Mouse (Mus musculus): Measurements from ENCODE around the gene Gtf2h5.

Gtf2h5 gene

GRCm38 (mm10) chr17:6115085-6115484 is 35.5 kb downstream of the Gtf2h5 start:
- DNase-seq, result no peak

- no peak for DNase-seq
Measured at GRCm38 (mm10) chr17:6117148-6117725, 37.7 kb downstream of the Gtf2h5 start.

GRCm38 (mm10) chr17:6117917-6118316 is 38.3 kb downstream of the Gtf2h5 start:
- no peak for DNase-seq

- no peak for DNase-seq
Measured at GRCm38 (mm10) chr17:6118861-6119260, 39.3 kb downstream of the Gtf2h5 start.

- DNase-seq, result no peak
Measured at GRCm38 (mm10) chr17:6123776-6124175, 44.2 kb downstream of the Gtf2h5 start.

- DNase-seq, result no peak
Measured at GRCm38 (mm10) chr17:6125441-6125840, 45.9 kb downstream of the Gtf2h5 start.

- no peak for DNase-seq
Measured at GRCm38 (mm10) chr17:6128039-6128438, 48.5 kb downstream of the Gtf2h5 start.

- DNase-seq, result no peak
Measured at GRCm38 (mm10) chr17:6129361-6129760, 49.8 kb downstream of the Gtf2h5 start.

GRCm38 (mm10) chr17:6131083-6131482 is 51.5 kb downstream of the Gtf2h5 start:
- DNase-seq, result no peak
